Mouse (Mus musculus): ENCODE results near the gene Ipo9.

DNA sequence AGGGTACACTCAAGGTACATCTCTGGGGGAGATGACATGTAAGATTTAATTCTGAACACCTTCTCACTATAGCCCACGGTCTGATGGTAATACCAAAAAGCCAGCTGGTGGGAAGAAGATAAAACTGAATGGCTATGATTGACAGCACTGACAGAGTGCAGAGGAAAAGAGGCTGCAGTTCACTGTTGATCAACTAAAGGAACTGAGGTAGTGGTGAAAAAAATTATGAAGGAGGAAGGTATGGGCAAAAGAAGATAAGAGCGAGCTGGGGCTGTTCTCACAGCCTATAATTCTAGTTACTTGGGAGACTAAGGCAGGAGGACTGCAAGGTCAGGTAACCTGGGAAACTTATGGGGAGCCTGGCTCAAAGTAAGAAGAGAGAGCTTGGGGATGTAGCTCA lies 21.1 kb upstream of the Ipo9 start:
- no peak for TF ChIP-seq CTCF (conservative IDR thresholded peaks at IDR 0.05; ENCODE audit: insufficient read depth, insufficient read length, low read depth, low read length)
- no peak for TF ChIP-seq POLR2A (IDR thresholded peaks at IDR 0.05; ENCODE audit: low read depth, low read length)
